Mouse (Mus musculus) midbrain, postnatal 0 days (tissue): ENCODE data around the gene Phf12. TPM values are rescaled to one million over a fixed set of nuclear protein-coding genes. Genes with fewer than 3 reads are reported as not detected.
"Not testable (repeated sequence)": the region's sequence is repeated elsewhere in the genome, so short reads cannot be mapped to it uniquely, and the experiment has no call there.

ENCODE experiments used
- ATAC-seq: fragments of 200-750 bp; cut with Nextera tagmentation; 2 replicates; pipeline ENCODE4 v1.8.0; 2017; ENCODE audit warnings: moderate number of reproducible peaks, mild to moderate bottlenecking, moderate TSS enrichment, moderate library complexity; ENCODE audit not compliant: low FRiP score
- DNase-seq: peaks from one replicate; pipeline ENCODE4 v3.0.0-alpha.2; 2015; ENCODE audit warnings: low spot score
- H3K27ac ChIP-seq: fragments of 300-500 bp; sonication (generic); 2 replicates; pipeline ENCODE4 v1.5.1; 2014; ENCODE audit warnings: low read depth, mild to moderate bottlenecking, low read length, mixed read lengths
- H3K27me3 ChIP-seq: fragments of 300-500 bp; sonication (generic); 2 replicates; pipeline ENCODE4 v1.6.1; 2014; ENCODE audit warnings: low read length, control low read depth, mixed read lengths; ENCODE audit not compliant: insufficient read depth
- H3K36me3 ChIP-seq: fragments of 300-500 bp; sonication (generic); 2 replicates; pipeline ENCODE4 v1.6.1; 2014; ENCODE audit warnings: low read length, control low read depth, mixed read lengths; ENCODE audit not compliant: insufficient read depth
- H3K4me1 ChIP-seq: fragments of 300-500 bp; sonication (generic); 2 replicates; pipeline ENCODE4 v1.6.1; 2014; ENCODE audit warnings: mild to moderate bottlenecking, control low read depth, antibody characterized with exemption, low read length, mixed read lengths; ENCODE audit not compliant: insufficient read depth
- H3K4me2 ChIP-seq: fragments of 300-500 bp; sonication (generic); 2 replicates; pipeline ENCODE4 v1.6.1; 2014; ENCODE audit warnings: low read depth, mild to moderate bottlenecking, low read length, mixed read lengths; ENCODE audit not compliant: poor library complexity, severe bottlenecking
- H3K4me3 ChIP-seq: fragments of 300-500 bp; sonication (generic); 2 replicates; pipeline ENCODE4 v1.5.1; 2014; ENCODE audit warnings: low read depth, mild to moderate bottlenecking, low read length, moderate library complexity
- H3K9ac ChIP-seq: fragments of 300-500 bp; sonication (generic); replicated peaks from 2 replicates; pipeline ENCODE4 v1.6.1; 2014; ENCODE audit warnings: mild to moderate bottlenecking, low read length, moderate library complexity, mixed read lengths; ENCODE audit not compliant: poor library complexity, severe bottlenecking
- H3K9me3 ChIP-seq: fragments of 300-500 bp; sonication (generic); 2 replicates; pipeline ENCODE4 v1.6.1; 2016; ENCODE audit warnings: low read length, control low read depth
- CTCF ChIP-seq: IDR thresholded peaks from 2 replicates; pipeline ENCODE4 v1.5.1; 2016; ENCODE audit warnings: antibody characterized with exemption, mild to moderate bottlenecking
- WGBS: fragments of 180-500 bp; shearing (Covaris S2); extraction: QIAGEN DNeasy Blood & Tissue Kit; methylation state at CpG from one replicate; pipeline ENCODE4 v1.1.7; 2014; 5-methylcytosine and 5-hydroxymethylcytosine counted together
- polyA plus RNA-seq: library from polyadenylated mRNA; unstranded; fragments of >200 nt; fragmentation: Nextera tagmentation; extraction: Ambion mirVana; gene quantifications from 2 replicates; pipeline ENCODE4 v1.2.1, GENCODE M21; 2015
- total RNA-seq: library from RNA; depleted of rRNA; stranded (reverse); fragments of >200 nt; gene quantifications from 2 replicates; pipeline ENCODE4 v1.2.3, GENCODE M21; 2014

Gene Phf12
- total and polyA plus RNA-seq, 2 experiments from 2014 or later: 9.9 to 53.9 TPM

DNA sequence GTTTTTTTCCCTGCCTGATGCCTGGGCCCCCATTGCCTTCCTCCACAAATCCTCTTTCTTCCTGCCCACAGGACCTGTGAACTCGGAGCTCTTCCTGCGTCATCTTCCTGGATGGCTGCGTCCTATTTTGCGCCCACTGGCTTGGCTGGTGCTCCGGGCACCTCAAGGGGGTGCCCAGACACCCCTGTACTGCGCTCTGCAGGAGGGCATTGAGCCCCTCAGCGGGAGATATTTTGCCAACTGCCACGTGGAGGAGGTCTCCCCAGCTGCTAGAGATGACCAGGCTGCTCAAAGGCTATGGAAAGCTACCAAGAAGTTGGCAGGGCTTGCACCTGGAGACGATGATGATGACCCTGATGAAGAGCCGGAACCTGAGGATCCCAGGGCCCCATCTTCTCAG is 54.2 kb downstream of the Phf12 start:
- ATAC-seq: no peak
- no peak for TF ChIP-seq CTCF

DNA sequence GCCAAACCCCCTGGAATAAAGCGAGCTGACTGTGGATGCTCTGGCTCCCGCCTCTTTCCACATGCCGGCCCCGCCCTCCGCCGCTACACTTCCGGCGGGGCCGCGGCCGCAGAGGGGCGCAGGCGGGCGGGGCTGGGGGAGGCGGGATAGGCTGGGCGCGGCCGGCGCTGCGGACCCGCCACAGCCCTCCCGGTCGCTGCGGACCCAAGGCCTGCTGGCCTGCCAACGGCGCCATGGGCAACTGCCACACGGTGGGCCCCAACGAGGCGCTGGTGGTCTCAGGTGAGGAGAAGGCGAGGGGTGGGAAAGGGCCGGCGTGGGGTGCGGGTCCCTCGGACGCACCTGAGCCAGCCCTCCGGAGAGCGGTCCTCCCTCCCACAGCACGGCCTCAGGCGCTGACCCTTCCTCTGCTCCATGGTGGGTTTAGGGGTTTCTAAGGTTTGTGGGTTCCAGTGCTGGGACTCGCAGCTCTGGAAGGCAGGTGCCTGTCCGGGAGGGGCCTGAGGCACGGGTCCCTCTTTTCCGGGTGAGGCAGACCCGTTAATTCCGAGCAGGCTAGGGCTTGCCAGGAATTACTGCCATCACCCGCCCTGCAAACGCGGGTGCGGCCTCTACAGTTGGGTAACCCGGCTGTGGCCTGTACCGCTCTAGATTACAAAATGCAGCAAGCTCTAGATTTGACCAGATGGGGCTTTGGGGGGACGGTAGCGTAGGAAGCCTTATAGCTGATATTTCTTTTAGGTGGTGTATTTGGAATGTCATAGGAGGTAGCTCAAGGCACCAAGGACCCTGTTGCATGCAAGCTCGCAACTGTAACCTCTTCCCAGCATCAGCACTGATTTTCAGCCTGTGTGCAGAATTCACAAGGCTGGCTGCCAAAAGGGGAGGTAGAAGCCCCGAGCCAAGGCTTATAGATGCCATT is 55.5 kb downstream of the Phf12 start, which contains the start of gene Flot2:
Gene Flot2 (plus strand): TSS at position 101 of the 922 bp plus-strand sequence.
- peak; percentile 75 for DNase-seq
- no peaks in the 10 kb centered on the region for H3K27me3 ChIP-seq
- peak within 1 kb of the TSS; percentile 86 for H3K27ac ChIP-seq
- 0 out of 2 replicates have a peak, but pooled peaks have one; percentile 20 for TF ChIP-seq CTCF
- peak within 1 kb of the TSS; percentile 56 for H3K4me3 ChIP-seq
- H3K9me3 ChIP-seq: no peaks in the 10 kb centered on the region
- under 1% methylated on average over 44 of the region's 55 CpGs for WGBS
- peak; percentile 78 for ATAC-seq
- H3K4me1 ChIP-seq: peaks cover 9% of the 10 kb centered on the region; the same call in 1 of the 2 replicates
- peak within 1 kb of the TSS; percentile 76 for H3K9ac ChIP-seq
- H3K4me2 ChIP-seq: peak within 1 kb of the TSS; percentile 59
- 0 out of 2 replicates have a peak, but pooled peaks cover 3% of the 10 kb centered on the region for H3K36me3 ChIP-seq

More for the DNA sequence above, 54.2 kb downstream of the Phf12 start:
- WGBS: 81% methylated on average over 10 of the region's 10 CpGs
- Histone ChIP-seq H3K27ac (no peak overlapping the region), H3K9me3 (no peaks in the 10 kb centered on the region), H3K4me3 (no peak overlapping the region), H3K36me3 (0 out of 2 replicates have a peak, but pooled peaks cover 3% of the 10 kb centered on the region), H3K4me1 (peaks cover 9% of the 10 kb centered on the region; the same call in 1 of the 2 replicates), H3K27me3 (no peaks in the 10 kb centered on the region), H3K4me2 (no peak overlapping the region), H3K9ac (no peak overlapping the region)
- DNase-seq: no peak

DNA sequence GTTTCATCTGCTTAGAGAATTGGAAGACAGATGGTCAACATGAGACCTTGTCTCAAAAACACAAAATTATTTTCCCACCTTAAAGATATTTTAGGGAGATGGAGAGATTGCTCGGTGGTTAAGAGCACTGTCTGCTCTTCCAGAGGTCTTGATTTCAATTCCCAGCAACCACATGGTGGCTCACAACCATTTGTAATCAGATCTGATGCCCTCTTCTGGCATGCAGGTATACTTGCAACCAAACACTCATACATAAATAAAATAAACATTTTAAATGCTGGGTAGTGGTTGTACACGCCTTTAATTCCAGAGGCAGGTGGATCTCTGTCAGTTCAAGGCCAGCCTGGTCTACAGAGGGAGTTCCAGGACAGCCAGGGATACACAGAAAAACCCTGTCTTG is 58.3 kb downstream of the Phf12 start:
- H3K27me3 ChIP-seq: no peaks in the 10 kb centered on the region
- no peak overlapping the region for H3K27ac ChIP-seq
- TF ChIP-seq CTCF: peak; percentile 65
- no peaks in the 10 kb centered on the region for H3K9me3 ChIP-seq
- no peaks in the 10 kb centered on the region for H3K36me3 ChIP-seq
- no peak overlapping the region for H3K4me2 ChIP-seq
- 67% methylated on average over 2 of the region's 2 CpGs for WGBS
- no peak for DNase-seq
- no peak for ATAC-seq
- H3K4me1 ChIP-seq: no peaks in the 10 kb centered on the region
- no peak overlapping the region for H3K9ac ChIP-seq
- H3K4me3 ChIP-seq: no peak overlapping the region

DNA sequence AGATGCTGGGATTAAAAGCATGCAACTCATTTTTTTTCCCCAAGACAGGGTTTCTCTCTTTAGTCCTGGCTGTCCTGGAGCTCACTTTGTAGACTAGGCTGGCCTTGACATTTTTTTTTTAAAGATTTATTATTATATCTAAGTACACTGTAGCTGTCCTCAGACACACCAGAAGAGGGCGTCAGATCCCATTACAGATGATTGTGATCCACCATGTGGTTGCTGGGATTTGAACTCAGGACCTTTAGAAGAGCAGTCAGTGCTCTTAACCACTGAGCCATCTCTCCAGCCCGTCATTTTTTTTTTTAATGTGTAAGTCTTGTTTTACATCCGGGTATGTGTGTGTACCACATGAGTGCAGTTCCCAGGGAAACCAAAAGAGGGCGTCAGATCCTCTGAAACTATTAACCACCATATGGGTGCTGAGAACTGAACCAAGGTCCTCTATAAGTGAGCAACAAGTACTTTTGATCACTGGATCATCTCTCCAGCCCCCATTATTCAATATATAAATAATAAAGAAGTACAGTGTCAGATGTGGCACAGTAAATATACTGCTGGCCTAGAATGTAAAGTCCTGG is 59.8 kb downstream of the Phf12 start:
- not testable (repeated sequence) for DNase-seq, H3K27ac ChIP-seq, H3K4me2 ChIP-seq, H3K27me3 ChIP-seq, H3K36me3 ChIP-seq, ATAC-seq, H3K9ac ChIP-seq, H3K9me3 ChIP-seq, H3K4me3 ChIP-seq, H3K4me1 ChIP-seq
- peak; percentile 23; the same call in 1 of the 2 replicates for TF ChIP-seq CTCF
- WGBS: 95% methylated on average over 4 of the region's 4 CpGs

DNA sequence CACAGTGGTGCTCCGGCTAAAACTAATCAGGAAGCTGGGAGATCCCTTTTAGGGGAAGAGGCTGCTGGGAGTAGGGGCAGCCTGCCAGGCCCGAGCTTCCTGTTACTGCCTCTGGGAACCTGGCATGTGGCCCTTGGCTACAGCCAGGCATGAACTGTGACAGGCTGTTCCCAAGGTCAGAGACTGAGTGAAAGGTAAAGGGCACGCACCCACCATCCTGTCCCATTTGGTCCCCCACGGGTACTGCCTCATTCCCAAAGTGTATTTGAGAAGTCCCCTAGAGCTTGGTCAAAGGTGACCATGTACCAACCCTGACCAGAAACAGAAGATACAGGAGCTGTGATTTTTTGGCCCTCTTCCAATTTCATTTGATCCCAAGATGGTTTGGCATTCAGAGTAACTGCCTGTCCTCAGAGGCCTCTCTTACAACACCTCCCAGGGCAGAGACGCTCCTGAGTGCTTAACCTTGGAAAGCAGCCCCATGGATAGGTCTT is 62.3 kb downstream of the Phf12 start:
- WGBS: 70% methylated on average over 5 of the region's 5 CpGs
- no peaks in the 10 kb centered on the region for H3K4me1 ChIP-seq
- no peak overlapping the region for H3K4me2 ChIP-seq
- TF ChIP-seq CTCF: no peak
- H3K36me3 ChIP-seq: no peaks in the 10 kb centered on the region
- H3K27me3 ChIP-seq: no peaks in the 10 kb centered on the region
- DNase-seq: peak; percentile 78
- H3K4me3 ChIP-seq: no peak overlapping the region
- H3K9me3 ChIP-seq: no peaks in the 10 kb centered on the region
- H3K27ac ChIP-seq: no peak overlapping the region
- no peak overlapping the region for H3K9ac ChIP-seq
- ATAC-seq: no peak

DNA sequence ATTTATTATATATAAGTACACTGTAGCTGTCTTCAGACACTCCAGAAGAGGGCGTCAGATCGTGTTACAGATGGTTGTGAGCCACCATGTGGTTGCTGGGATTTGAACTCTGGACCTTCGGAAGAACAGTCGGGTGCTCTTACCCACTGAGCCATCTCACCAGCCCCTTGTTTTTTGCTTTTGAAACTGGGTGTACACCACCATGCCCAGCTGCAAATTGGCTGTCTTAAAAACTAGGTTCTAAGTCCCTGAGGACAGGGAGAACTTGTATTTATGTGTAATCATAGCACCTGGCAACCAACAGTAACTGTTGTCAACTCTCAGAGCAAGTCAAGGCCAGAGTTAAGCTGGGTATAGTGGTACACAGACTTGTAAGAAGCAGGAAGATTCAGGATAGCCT is 66.1 kb downstream of the Phf12 start:
- DNase-seq, H3K4me3 ChIP-seq, H3K27me3 ChIP-seq, H3K9me3 ChIP-seq, H3K9ac ChIP-seq, H3K4me1 ChIP-seq, H3K4me2 ChIP-seq, H3K27ac ChIP-seq, ATAC-seq: not testable (repeated sequence)
- peaks cover 16% of the 10 kb centered on the region for H3K36me3 ChIP-seq
- 86% methylated on average over 4 of the region's 4 CpGs for WGBS
